Mouse (Mus musculus) hindbrain, embryonic 16.5 days (tissue): Measurements from ENCODE around the gene Dhrs7b. TPM values are rescaled to one million over a fixed set of nuclear protein-coding genes. Genes with fewer than 3 reads are reported as not detected.
"Not testable (repeated sequence)": the region's sequence is repeated elsewhere in the genome, so short reads cannot be mapped to it uniquely, and the experiment has no call there.

ENCODE experiments used
- ATAC-seq: fragments of 200-750 bp; cut with Nextera tagmentation; 2 replicates; pipeline ENCODE4 v1.8.0; 2017; ENCODE audit warnings: moderate TSS enrichment, moderate library complexity
- H3K27ac ChIP-seq: fragments of 300-500 bp; sonication (generic); 2 replicates; pipeline ENCODE4 v1.5.1; 2014; ENCODE audit warnings: low read depth, mild to moderate bottlenecking, control low read depth, low read length, moderate library complexity
- H3K27me3 ChIP-seq: fragments of 300-500 bp; sonication (generic); replicated peaks from 2 replicates; pipeline ENCODE4 v1.6.1; 2014; ENCODE audit warnings: low read length; ENCODE audit not compliant: control insufficient read depth, insufficient read depth
- H3K36me3 ChIP-seq: fragments of 300-500 bp; sonication (generic); 2 replicates; pipeline ENCODE4 v1.6.1; 2014; ENCODE audit warnings: mild to moderate bottlenecking, low read length, moderate library complexity, mixed read lengths; ENCODE audit not compliant: control insufficient read depth, insufficient read depth
- H3K4me1 ChIP-seq: fragments of 300-500 bp; sonication (generic); 2 replicates; pipeline ENCODE4 v1.6.1; 2014; ENCODE audit warnings: low read depth, low read length; ENCODE audit not compliant: control insufficient read depth, insufficient read depth
- H3K4me2 ChIP-seq: fragments of 300-500 bp; sonication (generic); 2 replicates; pipeline ENCODE4 v1.6.1; 2014; ENCODE audit warnings: mild to moderate bottlenecking, low read length, control low read depth, moderate library complexity
- H3K4me3 ChIP-seq: fragments of 300-500 bp; sonication (generic); 2 replicates; pipeline ENCODE4 v1.5.1; 2014; ENCODE audit warnings: mild to moderate bottlenecking, low read length, control low read depth, moderate library complexity
- H3K9ac ChIP-seq: fragments of 300-500 bp; sonication (generic); 2 replicates; pipeline ENCODE4 v1.6.1; 2014; ENCODE audit warnings: low read depth, mild to moderate bottlenecking, control low read depth, low read length, moderate library complexity
- H3K9me3 ChIP-seq: fragments of 300-500 bp; sonication (generic); 2 replicates; pipeline ENCODE4 v1.6.1; 2014; ENCODE audit warnings: mild to moderate bottlenecking, low read length, moderate library complexity; ENCODE audit not compliant: control insufficient read depth
- WGBS: fragments of 180-500 bp; shearing (Covaris S2); extraction: QIAGEN DNeasy Blood & Tissue Kit; methylation state at CpG from one replicate; pipeline ENCODE4 v1.1.7; 2014; 5-methylcytosine and 5-hydroxymethylcytosine counted together
- polyA plus RNA-seq: library from polyadenylated mRNA; unstranded; fragments of >200 nt; fragmentation: Nextera tagmentation; extraction: Ambion mirVana; gene quantifications from 2 replicates; pipeline ENCODE4 v1.2.1, GENCODE M21; 2015

The Dhrs7b gene
- polyA plus RNA-seq, 1 experiment from 2014 or later, result 39.3 TPM

GRCm38 (mm10) chr11:60879423-60879822 is 49.0 kb downstream of the Dhrs7b start:
- Histone ChIP-seq H3K36me3 (no peaks in the 10 kb centered on the region), H3K27ac (peak overlapping the region; percentile 88), H3K4me3 (peak overlapping the region; percentile 99), H3K9ac (peak overlapping the region; percentile 73), H3K4me1 (peaks cover 14% of the 10 kb centered on the region), H3K4me2 (peak overlapping the region; percentile 80), H3K9me3 (no peaks in the 10 kb centered on the region), H3K27me3 (no peaks in the 10 kb centered on the region)
- no peak for ATAC-seq
- WGBS, result 2% methylated on average over 11 of the region's 11 CpGs

GRCm38 (mm10) chr11:60880559-60880958 is 50.1 kb downstream of the Dhrs7b start:
- no peak for ATAC-seq
- Histone ChIP-seq H3K9me3 (no peaks in the 10 kb centered on the region), H3K4me2 (no peak overlapping the region), H3K27ac (no peak overlapping the region), H3K9ac (no peak overlapping the region), H3K27me3 (no peaks in the 10 kb centered on the region), H3K4me1 (peaks cover 13% of the 10 kb centered on the region), H3K4me3 (no peak overlapping the region), H3K36me3 (no peaks in the 10 kb centered on the region)
- 94% methylated on average over 4 of the region's 4 CpGs for WGBS

- ATAC-seq, result no peak
- H3K9me3 ChIP-seq, result no peaks in the 10 kb centered on the region
- WGBS, result 81% methylated on average over 3 of the region's 3 CpGs
- no peaks in the 10 kb centered on the region for H3K36me3 ChIP-seq
- no peak overlapping the region for H3K4me2 ChIP-seq
- H3K9ac ChIP-seq, result no peak overlapping the region
- no peaks in the 10 kb centered on the region for H3K27me3 ChIP-seq
- peaks cover 4% of the 10 kb centered on the region for H3K4me1 ChIP-seq
- no peak overlapping the region for H3K27ac ChIP-seq
- no peak overlapping the region for H3K4me3 ChIP-seq
Measured at GRCm38 (mm10) chr11:60882386-60882785, 52.0 kb downstream of the Dhrs7b start.

- not testable (repeated sequence) for H3K4me3 ChIP-seq, H3K27me3 ChIP-seq, H3K4me2 ChIP-seq, H3K36me3 ChIP-seq, H3K27ac ChIP-seq, H3K4me1 ChIP-seq, H3K9me3 ChIP-seq, H3K9ac ChIP-seq, ATAC-seq
- 86% methylated on average over 2 of the region's 3 CpGs for WGBS
Measured at GRCm38 (mm10) chr11:60886986-60887385, 56.6 kb downstream of the Dhrs7b start.

- no peak overlapping the region for H3K27ac ChIP-seq
- H3K4me2 ChIP-seq, result no peak overlapping the region
- H3K9ac ChIP-seq, result no peak overlapping the region
- ATAC-seq, result no peak
- H3K4me1 ChIP-seq, result no peaks in the 10 kb centered on the region
- H3K4me3 ChIP-seq, result no peak overlapping the region
- H3K9me3 ChIP-seq, result no peaks in the 10 kb centered on the region
- H3K27me3 ChIP-seq, result no peaks in the 10 kb centered on the region
- no peaks in the 10 kb centered on the region for H3K36me3 ChIP-seq
- WGBS, result 72% methylated on average over 2 of the region's 2 CpGs
Measured at GRCm38 (mm10) chr11:60889861-60890260, 59.4 kb downstream of the Dhrs7b start.

- Histone ChIP-seq H3K4me1 (no peaks in the 10 kb centered on the region), H3K27me3 (no peaks in the 10 kb centered on the region), H3K9me3 (no peaks in the 10 kb centered on the region), H3K4me3 (no peak overlapping the region), H3K4me2 (no peak overlapping the region), H3K36me3 (no peaks in the 10 kb centered on the region), H3K9ac (no peak overlapping the region), H3K27ac (no peak overlapping the region)
- no peak for ATAC-seq
- 79% methylated on average over 6 of the region's 6 CpGs for WGBS
Measured at GRCm38 (mm10) chr11:60890286-60890685, 59.9 kb downstream of the Dhrs7b start.

GRCm38 (mm10) chr11:60890744-60891143 is 60.3 kb downstream of the Dhrs7b start:
- no peak for ATAC-seq
- Histone ChIP-seq H3K9ac (no peak overlapping the region), H3K4me3 (no peak overlapping the region), H3K4me2 (no peak overlapping the region), H3K4me1 (no peaks in the 10 kb centered on the region), H3K27ac (no peak overlapping the region), H3K9me3 (no peaks in the 10 kb centered on the region), H3K27me3 (no peaks in the 10 kb centered on the region), H3K36me3 (no peaks in the 10 kb centered on the region)
- WGBS, result 57% methylated on average over 3 of the region's 3 CpGs

GRCm38 (mm10) chr11:60895915-60896314 is 65.5 kb downstream of the Dhrs7b start:
- no peaks in the 10 kb centered on the region for H3K36me3 ChIP-seq
- no peak overlapping the region for H3K9ac ChIP-seq
- H3K4me3 ChIP-seq, result no peak overlapping the region
- no peaks in the 10 kb centered on the region for H3K9me3 ChIP-seq
- ATAC-seq, result no peak
- no peaks in the 10 kb centered on the region for H3K27me3 ChIP-seq
- no peak overlapping the region for H3K4me2 ChIP-seq
- no peaks in the 10 kb centered on the region for H3K4me1 ChIP-seq
- WGBS, result 38% methylated on average over 4 of the region's 4 CpGs
- no peak overlapping the region for H3K27ac ChIP-seq

- Histone ChIP-seq H3K27ac (no peak overlapping the region), H3K4me3 (no peak overlapping the region), H3K9me3 (no peaks in the 10 kb centered on the region), H3K4me2 (no peak overlapping the region), H3K9ac (no peak overlapping the region), H3K4me1 (no peaks in the 10 kb centered on the region), H3K27me3 (no peaks in the 10 kb centered on the region), H3K36me3 (peaks cover 18% of the 10 kb centered on the region)
- 84% methylated on average over 7 of the region's 7 CpGs for WGBS
- no peak for ATAC-seq
Measured at GRCm38 (mm10) chr11:60902001-60902400, 71.6 kb downstream of the Dhrs7b start.

- 79% methylated on average over 4 of the region's 4 CpGs for WGBS
- Histone ChIP-seq H3K27me3 (no peaks in the 10 kb centered on the region), H3K4me3 (no peak overlapping the region), H3K4me2 (no peak overlapping the region), H3K27ac (no peak overlapping the region), H3K9ac (no peak overlapping the region), H3K36me3 (peaks cover 18% of the 10 kb centered on the region), H3K9me3 (no peaks in the 10 kb centered on the region), H3K4me1 (no peaks in the 10 kb centered on the region)
- ATAC-seq, result no peak
Measured at GRCm38 (mm10) chr11:60902486-60902885, 72.1 kb downstream of the Dhrs7b start.
